Mouse (Mus musculus): Measurements from ENCODE around the gene Stk33.

DNA sequence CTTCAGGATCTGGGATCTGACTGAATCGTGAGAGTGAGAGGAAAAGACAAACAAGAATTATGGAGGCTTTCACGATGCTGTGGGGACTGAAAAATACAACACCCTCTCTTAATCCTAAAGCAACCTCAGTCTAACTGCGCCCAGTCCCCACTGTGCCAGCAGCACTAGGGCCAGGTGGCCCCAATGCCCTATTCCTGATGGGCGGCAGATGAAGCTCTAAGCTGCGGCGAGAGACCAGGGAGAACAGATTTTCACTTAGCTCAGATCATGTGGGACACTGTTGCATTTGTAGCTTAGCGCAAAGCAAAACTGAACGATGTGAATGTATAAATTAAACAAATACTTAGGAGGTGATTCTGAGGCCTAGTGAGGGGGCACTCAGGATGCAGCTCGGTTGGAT is 113.7 kb downstream of the Stk33 start:
- TF ChIP-seq CTCF (IDR thresholded peaks at IDR 0.05; ENCODE audit: control insufficient read depth, insufficient read depth, low read length) (no peak), POLR2A (IDR thresholded peaks at IDR 0.05; ENCODE audit: borderline replicate concordance, control insufficient read depth, low read depth, low read length) (no peak)
